Mouse (Mus musculus): Measurements from ENCODE around the gene Prol1.

GRCm38 (mm10) chr5:88317012-88317411, at the start of gene Prol1:
- no peak for TF ChIP-seq EP300 (IDR thresholded peaks at IDR 0.05; ENCODE audit: insufficient read depth, low read depth, low read length)
- TF ChIP-seq CTCF (IDR thresholded peaks at IDR 0.05; ENCODE audit: low read depth, low read length), result no peak
- no peak for TF ChIP-seq POLR2A (IDR thresholded peaks at IDR 0.05; ENCODE audit: insufficient read depth, low read length)
